Mouse (Mus musculus) CD4-positive, CD25-positive, alpha-beta regulatory T cell (primary cell): ENCODE measurements around the gene Fblim1. TPM values are rescaled to one million over a fixed set of nuclear protein-coding genes. Genes with fewer than 3 reads are reported as not detected.

Experiments used
- polyA plus RNA-seq: library from polyadenylated mRNA; unstranded; fragments of 100-300 nt; shearing (Covaris generic); gene quantifications from one replicate; pipeline ENCODE4 v1.2.1, GENCODE M21; 2017

Fblim1 gene
- 0.19 TPM for polyA plus RNA-seq

DNA sequence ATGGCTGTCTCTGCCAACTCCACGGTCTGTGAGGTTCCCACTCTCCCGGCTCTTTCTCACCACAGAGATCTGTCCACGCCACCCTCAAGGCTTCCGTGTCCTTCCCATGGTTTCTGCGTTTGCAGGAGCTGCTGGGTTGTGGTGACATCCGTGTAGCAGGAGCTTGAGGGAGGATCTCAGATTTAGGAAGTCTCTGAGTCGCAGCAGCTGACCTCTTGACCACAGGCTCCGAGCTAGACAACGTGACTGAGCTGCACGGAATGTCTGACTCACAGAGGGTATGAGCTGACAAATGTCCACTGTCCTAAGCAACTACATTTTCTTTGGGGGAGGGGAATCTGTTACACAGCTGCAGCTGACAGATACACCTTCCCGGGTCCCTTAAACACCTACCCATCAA lies at the start of gene Fblim1:
Gene Fblim1 (minus strand): TSS at position 236 of the 400 bp plus-strand sequence.

DNA sequence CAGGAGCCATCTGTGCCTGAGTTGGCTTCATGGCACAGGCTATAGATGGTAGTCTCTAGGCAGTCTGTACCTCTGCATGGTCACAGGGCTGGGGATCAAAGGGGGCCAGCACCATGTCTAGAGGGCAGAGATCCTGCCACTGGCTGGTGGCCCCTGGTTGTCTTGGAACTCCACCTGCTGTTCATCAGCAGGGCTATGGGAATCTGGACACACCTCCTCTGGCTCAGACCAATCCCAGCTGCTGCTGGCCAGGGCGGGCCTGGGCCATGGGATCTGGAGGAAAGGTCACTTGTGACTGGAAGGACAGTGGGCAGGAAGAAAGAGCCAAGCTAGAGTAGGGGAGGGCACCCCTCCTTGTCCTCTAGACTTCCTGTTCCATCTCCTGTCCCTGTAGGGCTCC lies 17.8 kb upstream of the Fblim1 start, which contains the start of gene Slc25a34:
Gene Slc25a34 (minus strand): TSS at position 156 of the 400 bp plus-strand sequence.

DNA sequence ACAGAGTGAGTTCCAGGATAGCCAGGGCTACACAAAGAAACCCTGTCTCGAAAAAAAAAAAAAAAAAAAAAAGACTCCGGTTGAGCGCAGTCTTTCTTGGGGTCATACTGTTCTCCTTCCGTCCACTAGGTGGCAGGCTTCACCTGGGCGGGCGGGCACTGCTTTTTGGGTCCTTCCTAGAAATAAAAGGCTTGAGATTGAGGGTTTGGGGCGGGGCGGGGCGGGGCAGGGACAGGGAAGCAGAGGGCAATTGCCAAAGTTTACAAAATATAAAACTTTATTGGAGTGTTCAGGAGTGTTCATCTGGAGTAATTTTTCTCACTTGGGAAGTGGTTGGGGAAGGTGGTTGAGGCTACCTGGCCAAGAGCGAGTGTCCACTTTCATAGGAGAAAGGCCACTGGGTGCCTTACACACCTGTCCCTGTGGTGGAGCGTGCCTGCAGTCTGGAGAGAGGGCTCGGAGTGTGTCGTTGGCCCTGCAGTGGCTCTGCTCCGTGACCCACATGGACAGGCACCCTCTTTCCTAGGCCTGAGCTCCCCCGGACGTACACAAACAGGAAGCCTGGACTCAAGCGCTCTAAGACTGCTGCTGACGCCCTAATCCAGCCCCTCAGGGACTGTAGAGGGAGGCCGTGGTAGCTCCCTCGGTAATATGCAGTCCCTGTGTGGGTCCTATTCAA lies 12.8 kb upstream of the Fblim1 start, which contains the start of gene Tmem82:
Gene Tmem82 (minus strand): TSS at position 69 of the 679 bp plus-strand sequence.

DNA sequence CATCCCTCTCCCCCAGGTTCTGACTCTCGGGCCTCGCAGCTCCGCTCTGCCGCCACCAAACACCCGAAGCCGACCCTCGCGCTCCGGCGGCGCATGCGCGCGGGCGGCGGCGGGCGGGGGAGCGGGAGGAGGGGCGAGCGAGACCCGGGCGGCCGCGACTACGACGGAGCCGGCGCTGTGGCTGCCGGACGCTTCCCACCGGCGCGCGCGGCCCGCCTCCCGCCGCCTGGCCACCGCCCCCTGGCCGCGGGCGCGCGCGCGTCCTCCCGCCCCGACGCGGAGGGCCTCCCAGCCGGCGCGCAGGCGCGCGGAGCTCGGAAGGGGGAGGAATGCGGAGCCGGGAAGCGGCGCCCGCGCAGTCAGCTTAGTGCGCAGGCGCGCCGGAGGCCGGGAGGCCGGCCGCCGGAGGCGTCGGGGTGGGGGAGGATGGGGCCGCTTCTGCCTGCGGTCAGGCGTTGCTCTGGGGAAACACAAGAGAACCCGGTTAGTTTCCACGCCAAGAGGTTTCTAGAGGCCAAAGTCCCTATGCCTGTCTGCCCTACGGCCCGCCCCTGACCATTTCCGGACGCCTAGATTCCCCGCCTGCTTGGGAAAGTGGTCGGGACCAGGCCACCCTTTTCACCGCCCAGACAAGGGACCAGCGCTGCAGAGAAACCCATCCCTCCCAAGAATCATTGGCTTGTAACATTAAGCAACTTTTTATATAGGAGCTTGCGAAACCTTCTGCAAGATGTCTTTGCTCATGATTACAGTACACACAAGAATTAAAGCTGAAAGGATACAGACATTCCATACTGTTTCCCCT lies 67.3 kb downstream of the Fblim1 start, which contains the start of gene Spen:
Gene Spen (minus strand): TSS at position 190 of the 805 bp plus-strand sequence.

Other genes starting within 250 kb of the Fblim1 start
- not detected for gene Fam131c, start 237.9 kb downstream of the Fblim1 start, polyA plus RNA-seq
- gene Clcnka, start 207.4 kb downstream of the Fblim1 start, polyA plus RNA-seq = not detected
- gene Clcnkb, start 190.1 kb downstream of the Fblim1 start, polyA plus RNA-seq = 0.30 TPM
- not detected for gene Hspb7, start 185.3 kb downstream of the Fblim1 start, polyA plus RNA-seq
- gene Srarp, start 170.0 kb downstream of the Fblim1 start, polyA plus RNA-seq = not detected
- gene Zbtb17, start 161.4 kb downstream of the Fblim1 start, polyA plus RNA-seq = 36.6 TPM
- gene Spen, start 67.5 kb downstream of the Fblim1 start, polyA plus RNA-seq = 40.6 TPM
- gene Tmem82, start 12.5 kb upstream of the Fblim1 start, polyA plus RNA-seq = 0.12 TPM
- gene Slc25a34, start 17.7 kb upstream of the Fblim1 start, polyA plus RNA-seq = not detected
- gene Plekhm2, start 58.8 kb upstream of the Fblim1 start, polyA plus RNA-seq = 11.3 TPM
- not detected for gene Rsc1a1, start 79.5 kb upstream of the Fblim1 start, polyA plus RNA-seq
- gene Ddi2, start 117.3 kb upstream of the Fblim1 start, polyA plus RNA-seq = 25.9 TPM
- gene Agmat, start 140.6 kb upstream of the Fblim1 start, polyA plus RNA-seq = not detected
- 4.5 TPM for gene Dnajc16, start 184.8 kb upstream of the Fblim1 start, polyA plus RNA-seq
- gene Casp9, start 187.5 kb upstream of the Fblim1 start, polyA plus RNA-seq = 18.5 TPM
- 0.47 TPM for gene Cela2a, start 220.1 kb upstream of the Fblim1 start, polyA plus RNA-seq
- gene Ctrc, start 240.3 kb upstream of the Fblim1 start, polyA plus RNA-seq = not detected